Mouse (Mus musculus): Measurements from ENCODE around the gene Fhl1. TPM values are rescaled to one million over a fixed set of nuclear protein-coding genes. Genes with fewer than 3 reads are reported as not detected.

Gene Fhl1
- polyA plus RNA-seq, 1 experiment = 20.6 TPM

- H3K27me3 ChIP-seq (ENCODE audit: control insufficient read depth, insufficient read depth, low read length) = no peaks in the 10 kb centered on the region
- no peak for DNase-seq
- H3K36me3 ChIP-seq (ENCODE audit: control insufficient read depth, insufficient read depth, low read length) = no peaks in the 10 kb centered on the region
- no peaks in the 10 kb centered on the region for H3K4me1 ChIP-seq (replicated peaks; ENCODE audit: control insufficient read depth, insufficient read depth, low read length)
- no peak overlapping the region for H3K27ac ChIP-seq (ENCODE audit: control insufficient read depth, insufficient read depth, low read length)
- no peak for TF ChIP-seq POLR2A (IDR thresholded peaks at IDR 0.05; ENCODE audit: control insufficient read depth, extremely low read depth, insufficient read depth, low read length, poor library complexity)
- no peak for TF ChIP-seq CTCF (IDR thresholded peaks at IDR 0.05; ENCODE audit: borderline replicate concordance, control insufficient read depth, extremely low read depth, insufficient read depth, low read length, poor library complexity)
- H3K4me3 ChIP-seq (ENCODE audit: control insufficient read depth, insufficient read depth, low read length) = no peak overlapping the region
Observed at GRCm38 (mm10) chrX:56839369-56839768, 107.8 kb downstream of the Fhl1 start.

DNA sequence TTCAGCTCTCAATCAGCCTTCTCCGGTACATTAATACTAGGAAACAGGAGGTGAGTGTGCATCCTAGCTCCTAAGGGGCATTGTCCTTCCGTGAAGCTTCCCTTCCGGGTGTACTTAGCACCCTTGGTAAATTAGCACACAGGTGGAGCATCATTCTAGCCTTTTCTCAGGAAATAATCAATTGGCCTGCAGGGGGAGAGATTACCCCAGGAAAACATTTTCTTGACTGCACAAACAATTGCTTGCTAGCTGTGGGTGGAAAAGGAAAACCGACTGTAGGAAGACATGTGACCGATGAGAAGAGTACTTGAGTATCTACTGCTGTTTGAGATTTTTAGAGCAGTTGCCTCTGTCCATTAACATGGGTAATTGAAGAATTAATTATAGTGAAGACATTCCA, 109.7 kb downstream of the Fhl1 start:
- TF ChIP-seq POLR2A (IDR thresholded peaks at IDR 0.05; ENCODE audit: control insufficient read depth, extremely low read depth, insufficient read depth, low read length, poor library complexity) (no peak), CTCF (IDR thresholded peaks at IDR 0.05; ENCODE audit: borderline replicate concordance, control insufficient read depth, extremely low read depth, insufficient read depth, low read length, poor library complexity) (no peak)
- DNase-seq = no peak
- no peak overlapping the region for H3K4me3 ChIP-seq (ENCODE audit: control insufficient read depth, insufficient read depth, low read length)
- no peaks in the 10 kb centered on the region for H3K4me1 ChIP-seq (replicated peaks; ENCODE audit: control insufficient read depth, insufficient read depth, low read length)
- H3K36me3 ChIP-seq (ENCODE audit: control insufficient read depth, insufficient read depth, low read length) = no peaks in the 10 kb centered on the region
- 75% methylated on average over 5 of the region's 5 CpGs for WGBS
- no peak overlapping the region for H3K27ac ChIP-seq (ENCODE audit: control insufficient read depth, insufficient read depth, low read length)
- H3K27me3 ChIP-seq (ENCODE audit: control insufficient read depth, insufficient read depth, low read length) = no peaks in the 10 kb centered on the region

Other genes with a start within 250 kb of the Fhl1 start
- not detected in 2 replicates for gene Gm10477, start 207.0 kb upstream of the Fhl1 start, polyA plus RNA-seq (2012; rRNA removed)
- gene Gm648, start 182.2 kb upstream of the Fhl1 start, polyA plus RNA-seq (2012; rRNA removed) = 0.09 TPM in 1 of 2 replicates, not detected in the other
- gene Mmgt1, start 133.7 kb upstream of the Fhl1 start, polyA plus RNA-seq (2012; rRNA removed) = 9.3 and 9.4 TPM in 2 replicates
- gene Slc9a6, start 122.0 kb upstream of the Fhl1 start, polyA plus RNA-seq (2012; rRNA removed) = 12.4 and 13.2 TPM in 2 replicates
- gene Map7d3, start 90.5 kb downstream of the Fhl1 start, polyA plus RNA-seq (2012; rRNA removed) = 0.08 TPM in 1 of 2 replicates, not detected in the other
- gene Adgrg4, start 138.4 kb downstream of the Fhl1 start, polyA plus RNA-seq (2012; rRNA removed) = not detected in 2 replicates